Mouse (Mus musculus) cortical plate, adult 2 months (tissue): ENCODE results near the gene Myo1c.

Experiments
- CTCF ChIP-seq: fragments of 200-500 bp; IDR thresholded peaks from 2 replicates; pipeline ENCODE4 v1.5.1; 2011; ENCODE audit warnings: mild to moderate bottlenecking, control low read depth, low read length; ENCODE audit not compliant: insufficient read depth; ENCODE audit errors: extremely low read depth
- POLR2A ChIP-seq: fragments of 200-500 bp; IDR thresholded peaks from 2 replicates; pipeline ENCODE4 v1.6.1; 2011; ENCODE audit warnings: mild to moderate bottlenecking, low read length, control low read depth; ENCODE audit not compliant: insufficient read depth; ENCODE audit errors: extremely low read depth

- no peak for TF ChIP-seq CTCF
- no peak for TF ChIP-seq POLR2A
Measured at GRCm38 (mm10) chr11:75666296-75666695, 16.0 kb downstream of the Myo1c start.
